Mouse (Mus musculus): ENCODE measurements around the gene Zfp706.

DNA sequence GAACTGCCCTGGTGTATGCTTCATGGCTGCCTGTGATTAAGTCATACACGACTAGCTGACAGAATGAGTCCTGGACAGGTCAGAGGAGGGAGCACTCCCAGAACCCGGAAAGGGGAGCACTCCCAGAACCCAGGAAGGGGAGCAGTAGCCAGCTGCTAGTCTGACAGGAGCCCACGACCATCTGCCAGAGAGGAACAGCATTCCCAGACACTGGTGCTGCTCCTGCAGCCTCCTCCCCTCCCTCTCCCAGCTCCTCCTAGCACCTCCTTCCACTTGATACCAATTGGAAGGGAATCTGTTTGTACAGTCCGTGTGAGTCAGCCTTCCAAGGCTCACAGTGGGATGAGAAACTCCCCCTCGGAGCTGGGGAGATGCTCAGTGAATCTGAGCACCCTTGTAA, 35.0 kb upstream of the Zfp706 start:
- TF ChIP-seq ETS1 (conservative IDR thresholded peaks at IDR 0.05; ENCODE audit: low read depth, low read length) (no peak), CTCF (conservative IDR thresholded peaks at IDR 0.05 in 1 of 2, IDR thresholded peaks at IDR 0.05 in 1 of 2; ENCODE audit: low read depth in 2 of 2, low read length in 2 of 2) (no peak), POLR2A (IDR thresholded peaks at IDR 0.05; ENCODE audit: low read depth, low read length) (no peak), NELFE (IDR thresholded peaks at IDR 0.05; ENCODE audit: low read depth, low read length) (no peak)
